Mouse (Mus musculus) heart, embryonic 13.5 days (tissue): Measurements from ENCODE around the gene Cfap299. TPM values are rescaled to one million over a fixed set of nuclear protein-coding genes. Genes with fewer than 3 reads are reported as not detected.
"Not testable (repeated sequence)": the region's sequence is repeated elsewhere in the genome, so short reads cannot be mapped to it uniquely, and the experiment has no call there.

Experiments used
- ATAC-seq: fragments of 200-750 bp; cut with Nextera tagmentation; 2 replicates; pipeline ENCODE4 v1.8.0; 2017; ENCODE audit warnings: moderate TSS enrichment; ENCODE audit not compliant: insufficient number of reproducible peaks, low FRiP score, low TSS enrichment; ENCODE audit errors: extremely low read depth
- H3K27ac ChIP-seq: fragments of 300-500 bp; sonication (generic); replicated peaks from 2 replicates; pipeline ENCODE4 v1.5.1; 2015; ENCODE audit warnings: moderate library complexity, mild to moderate bottlenecking, inconsistent platforms
- H3K27me3 ChIP-seq: fragments of 300-500 bp; sonication (generic); replicated peaks from 2 replicates; pipeline ENCODE4 v1.6.1; 2015; ENCODE audit warnings: mild to moderate bottlenecking, inconsistent platforms
- H3K36me3 ChIP-seq: fragments of 300-500 bp; sonication (generic); 2 replicates; pipeline ENCODE4 v1.6.1; 2015; ENCODE audit warnings: mild to moderate bottlenecking, inconsistent platforms
- H3K4me1 ChIP-seq: fragments of 300-500 bp; sonication (generic); 2 replicates; pipeline ENCODE4 v1.6.1; 2015; ENCODE audit warnings: inconsistent platforms
- H3K4me2 ChIP-seq: fragments of 300-500 bp; sonication (generic); 2 replicates; pipeline ENCODE4 v1.6.1; 2015; ENCODE audit warnings: inconsistent platforms, mild to moderate bottlenecking, moderate library complexity
- H3K4me3 ChIP-seq: fragments of 300-500 bp; sonication (generic); 2 replicates; pipeline ENCODE4 v1.5.1; 2015; ENCODE audit warnings: moderate library complexity, mild to moderate bottlenecking, inconsistent platforms
- H3K9ac ChIP-seq: fragments of 300-500 bp; sonication (generic); 2 replicates; pipeline ENCODE4 v1.6.1; 2015; ENCODE audit warnings: inconsistent platforms, mild to moderate bottlenecking, moderate library complexity
- H3K9me3 ChIP-seq: fragments of 300-500 bp; sonication (generic); 2 replicates; pipeline ENCODE4 v1.6.1; 2016; ENCODE audit warnings: inconsistent platforms
- WGBS: fragments of 180-500 bp; shearing (Covaris S2); methylation state at CpG from one replicate; pipeline ENCODE4 v1.1.7; 2015; ENCODE audit warnings: mixed read lengths; 5-methylcytosine and 5-hydroxymethylcytosine counted together
- polyA plus RNA-seq: library from polyadenylated mRNA; unstranded; fragments of >200 nt; fragmentation: Nextera tagmentation; extraction: Ambion mirVana; gene quantifications from 2 replicates; pipeline ENCODE4 v1.2.1, GENCODE M21; 2015

Cfap299 gene
- 0.36 and 0.40 TPM in 2 replicates for polyA plus RNA-seq

- H3K4me2 ChIP-seq, result peak within 1 kb of the TSS; percentile 73
- H3K9ac ChIP-seq, result peak within 1 kb of the TSS; percentile 72
- ATAC-seq, result peak; percentile 54
- peaks cover 20% of the 10 kb centered on the region; the same call in 1 of the 2 replicates for H3K27me3 ChIP-seq
- H3K9me3 ChIP-seq, result no peaks in the 10 kb centered on the region
- H3K27ac ChIP-seq, result no peak within 1 kb of the TSS
- H3K36me3 ChIP-seq, result no peaks in the 10 kb centered on the region
- 1% methylated on average over 46 of the region's 46 CpGs for WGBS
- peak within 1 kb of the TSS; percentile 74 for H3K4me3 ChIP-seq
- no peaks in the 10 kb centered on the region for H3K4me1 ChIP-seq
Measured at GRCm38 (mm10) chr5:98328848-98329624, at the start of gene Cfap299. Cfap299 (plus strand) TSS chr5:98329304.

DNA sequence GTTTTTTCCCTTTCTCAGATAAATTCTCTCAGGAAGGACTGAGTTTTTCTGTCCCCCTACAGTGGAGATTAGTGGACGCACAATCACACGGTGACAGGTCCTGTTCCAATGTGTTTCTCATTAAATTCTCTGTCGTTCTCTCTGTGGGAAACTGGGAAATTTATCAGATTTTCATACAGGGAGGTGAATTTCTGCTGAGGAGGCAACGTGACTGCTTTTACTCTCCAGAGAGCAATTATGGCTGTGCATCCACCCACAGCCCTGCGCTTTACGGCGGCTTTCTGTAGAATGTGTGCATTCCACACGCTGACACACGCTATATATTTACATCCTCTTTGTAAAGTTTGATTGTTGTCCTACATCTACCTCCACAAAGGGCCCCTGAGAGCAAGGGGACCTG is 47.1 kb upstream of the Cfap299 start:
- no peak for ATAC-seq
- H3K36me3 ChIP-seq, result no peaks in the 10 kb centered on the region
- H3K4me2 ChIP-seq, result no peak overlapping the region
- peaks cover 3% of the 10 kb centered on the region; the same call in 1 of the 2 replicates for H3K4me1 ChIP-seq
- H3K4me3 ChIP-seq, result no peak overlapping the region
- no peaks in the 10 kb centered on the region for H3K9me3 ChIP-seq
- H3K27me3 ChIP-seq, result peaks cover 20% of the 10 kb centered on the region
- WGBS, result 57% methylated on average over 9 of the region's 9 CpGs
- H3K27ac ChIP-seq, result no peak overlapping the region
- H3K9ac ChIP-seq, result no peak overlapping the region

- 18% methylated on average over 17 of the region's 17 CpGs for WGBS
- Histone ChIP-seq H3K4me2 (peak overlapping the region; percentile 53), H3K9me3 (no peaks in the 10 kb centered on the region), H3K4me1 (peaks cover 3% of the 10 kb centered on the region; the same call in 1 of the 2 replicates), H3K27ac (no peak overlapping the region), H3K4me3 (no peak overlapping the region), H3K9ac (no peak overlapping the region), H3K27me3 (peaks cover 20% of the 10 kb centered on the region), H3K36me3 (no peaks in the 10 kb centered on the region)
- no peak for ATAC-seq
Measured at GRCm38 (mm10) chr5:98283696-98284478, 45.2 kb upstream of the Cfap299 start.

- no peak for ATAC-seq
- Histone ChIP-seq H3K4me1 (peaks cover 8% of the 10 kb centered on the region), H3K4me2 (no peak overlapping the region), H3K27ac (no peak overlapping the region), H3K9ac (no peak overlapping the region), H3K36me3 (no peaks in the 10 kb centered on the region), H3K27me3 (peaks cover 40% of the 10 kb centered on the region), H3K9me3 (no peaks in the 10 kb centered on the region), H3K4me3 (no peak overlapping the region)
- WGBS, result 77% methylated on average over 8 of the region's 8 CpGs
Measured at GRCm38 (mm10) chr5:98290642-98291041, 38.5 kb upstream of the Cfap299 start.

DNA sequence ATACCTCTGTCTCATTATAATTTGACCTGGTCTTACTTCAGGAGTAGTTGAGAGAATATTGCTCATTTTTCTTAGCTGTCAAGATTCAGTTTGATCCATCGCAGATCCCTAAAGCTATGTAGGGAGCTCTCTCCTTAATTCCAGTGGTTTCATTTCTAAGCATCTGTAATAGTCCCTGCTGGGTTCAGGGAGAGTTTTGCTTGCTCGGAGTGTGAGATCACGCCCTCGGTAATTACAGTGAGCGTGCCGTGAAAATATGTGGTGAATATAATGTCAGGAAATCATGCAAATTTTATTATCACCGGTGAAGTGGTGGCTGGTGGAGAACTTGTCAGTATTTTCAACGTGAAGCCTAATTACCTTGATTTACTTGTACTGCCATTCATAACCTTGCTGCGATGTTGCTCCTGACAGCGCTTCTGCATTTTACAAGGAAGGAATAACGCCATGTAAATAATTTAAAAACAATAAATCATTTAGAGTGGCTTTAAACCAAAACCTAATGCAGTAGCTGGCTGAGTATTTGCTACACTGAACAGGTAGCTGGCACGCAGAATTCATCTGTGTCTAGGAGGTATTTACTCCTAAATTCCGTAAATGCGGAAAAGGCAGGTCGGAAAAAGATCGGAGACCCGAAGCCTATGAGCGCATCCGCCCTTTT is 36.6 kb upstream of the Cfap299 start:
- Histone ChIP-seq H3K4me2 (peak overlapping the region; percentile 70), H3K27me3 (peaks cover 40% of the 10 kb centered on the region), H3K9ac (peak overlapping the region; percentile 17), H3K4me3 (peak overlapping the region; percentile 43), H3K4me1 (peaks cover 8% of the 10 kb centered on the region), H3K9me3 (no peaks in the 10 kb centered on the region), H3K36me3 (no peaks in the 10 kb centered on the region), H3K27ac (no peak overlapping the region)
- 4% methylated on average over 19 of the region's 19 CpGs for WGBS
- no peak for ATAC-seq

- peak overlapping the region; percentile 43 for H3K4me3 ChIP-seq
- no peak for ATAC-seq
- H3K4me2 ChIP-seq, result peak overlapping the region; percentile 70
- H3K4me1 ChIP-seq, result peaks cover 8% of the 10 kb centered on the region
- no peak overlapping the region for H3K27ac ChIP-seq
- H3K27me3 ChIP-seq, result peaks cover 40% of the 10 kb centered on the region
- 1% methylated on average over 12 of the region's 12 CpGs for WGBS
- H3K9ac ChIP-seq, result peak overlapping the region; percentile 17; the same call in 1 of the 2 replicates
- no peaks in the 10 kb centered on the region for H3K36me3 ChIP-seq
- no peaks in the 10 kb centered on the region for H3K9me3 ChIP-seq
Measured at GRCm38 (mm10) chr5:98293049-98293715, 35.9 kb upstream of the Cfap299 start.

- ATAC-seq, result no peak
- Histone ChIP-seq H3K4me1 (no peaks in the 10 kb centered on the region), H3K27ac (no peak overlapping the region), H3K9me3 (no peaks in the 10 kb centered on the region), H3K4me2 (no peak overlapping the region), H3K9ac (no peak overlapping the region), H3K4me3 (no peak overlapping the region), H3K36me3 (no peaks in the 10 kb centered on the region), H3K27me3 (no peaks in the 10 kb centered on the region)
- 70% methylated on average over 4 of the region's 4 CpGs for WGBS
Measured at GRCm38 (mm10) chr5:98300079-98300478, 29.0 kb upstream of the Cfap299 start.

- H3K4me2 ChIP-seq, result no peak overlapping the region
- no peak overlapping the region for H3K27ac ChIP-seq
- no peaks in the 10 kb centered on the region for H3K27me3 ChIP-seq
- no peaks in the 10 kb centered on the region for H3K36me3 ChIP-seq
- ATAC-seq, result no peak
- 65% methylated on average over 4 of the region's 4 CpGs for WGBS
- H3K9ac ChIP-seq, result no peak overlapping the region
- H3K4me1 ChIP-seq, result no peaks in the 10 kb centered on the region
- H3K4me3 ChIP-seq, result no peak overlapping the region
- no peaks in the 10 kb centered on the region for H3K9me3 ChIP-seq
Measured at GRCm38 (mm10) chr5:98305673-98306072, 23.4 kb upstream of the Cfap299 start.

DNA sequence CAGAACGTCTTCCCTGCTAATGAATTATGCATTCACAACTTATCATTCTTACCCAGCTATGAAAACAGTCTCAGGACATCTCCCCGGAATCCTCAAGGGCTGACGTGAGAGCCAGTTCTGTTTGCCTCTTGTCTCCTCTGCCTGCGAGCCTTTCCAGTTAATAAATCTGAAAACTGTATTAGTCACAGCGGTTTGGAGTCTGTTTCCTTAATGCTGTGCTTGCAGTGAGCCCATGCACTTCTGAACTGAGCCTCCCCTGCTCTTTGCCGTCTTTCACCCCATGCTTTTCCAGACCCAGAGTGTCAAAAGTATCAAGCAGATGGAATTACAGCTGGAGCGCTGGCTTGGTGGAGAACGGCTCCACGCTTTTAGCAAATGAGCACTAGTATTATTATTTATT is 22.6 kb upstream of the Cfap299 start:
- Histone ChIP-seq H3K27me3 (no peaks in the 10 kb centered on the region), H3K36me3 (no peaks in the 10 kb centered on the region), H3K4me1 (no peaks in the 10 kb centered on the region), H3K4me2 (no peak overlapping the region), H3K9ac (no peak overlapping the region), H3K27ac (no peak overlapping the region), H3K4me3 (no peak overlapping the region), H3K9me3 (no peaks in the 10 kb centered on the region)
- WGBS, result 51% methylated on average over 9 of the region's 9 CpGs
- no peak for ATAC-seq

- no peaks in the 10 kb centered on the region for H3K36me3 ChIP-seq
- H3K9ac ChIP-seq, result no peak overlapping the region
- no peak for ATAC-seq
- H3K9me3 ChIP-seq, result no peaks in the 10 kb centered on the region
- WGBS, result 63% methylated on average over 2 of the region's 2 CpGs
- no peak overlapping the region for H3K4me3 ChIP-seq
- no peak overlapping the region for H3K27ac ChIP-seq
- no peaks in the 10 kb centered on the region for H3K4me1 ChIP-seq
- peaks cover 20% of the 10 kb centered on the region; the same call in 1 of the 2 replicates for H3K27me3 ChIP-seq
- no peak overlapping the region for H3K4me2 ChIP-seq
Measured at GRCm38 (mm10) chr5:98326625-98327024, 2.5 kb upstream of the Cfap299 start.

- H3K4me2 ChIP-seq, ATAC-seq: not testable (repeated sequence)
Measured at GRCm38 (mm10) chr5:98343751-98344150, 14.6 kb downstream of the Cfap299 start.

More at GRCm38 (mm10) chr5:98343751-98344150, 14.6 kb downstream of the Cfap299 start:
- H3K27me3 ChIP-seq, H3K4me3 ChIP-seq, H3K36me3 ChIP-seq, H3K4me1 ChIP-seq, H3K27ac ChIP-seq, H3K9ac ChIP-seq, H3K9me3 ChIP-seq: not testable (repeated sequence)
- WGBS, result 80% methylated on average over 16 of the region's 16 CpGs
